Mouse (Mus musculus) midbrain, embryonic 11.5 days (tissue): ENCODE measurements around the gene Camkmt. TPM values are rescaled to one million over a fixed set of nuclear protein-coding genes. Genes with fewer than 3 reads are reported as not detected.
A peak's percentile ranks its signal among the peaks of the same experiment; 100 is the strongest.

Experiments
- ATAC-seq: fragments of 200-750 bp; cut with Nextera tagmentation; 2 replicates; pipeline ENCODE4 v1.8.0; 2017; ENCODE audit warnings: moderate TSS enrichment, moderate library complexity; ENCODE audit not compliant: low FRiP score
- DNase-seq: peaks from one replicate; pipeline ENCODE4 v3.0.0; 2015; ENCODE audit warnings: low spot score; ENCODE audit errors: missing footprints
- H3K27ac ChIP-seq: fragments of 300-500 bp; sonication (generic); 2 replicates; pipeline ENCODE4 v1.5.1; 2014; ENCODE audit warnings: low read depth, low read length
- H3K27me3 ChIP-seq: fragments of 300-500 bp; sonication (generic); 2 replicates; pipeline ENCODE4 v1.6.1; 2014; ENCODE audit warnings: mild to moderate bottlenecking, low read length, moderate library complexity, mixed read lengths; ENCODE audit not compliant: control insufficient read depth, insufficient read depth
- H3K36me3 ChIP-seq: fragments of 300-500 bp; sonication (generic); 2 replicates; pipeline ENCODE4 v1.6.1; 2014; ENCODE audit warnings: mild to moderate bottlenecking, low read length, moderate library complexity, mixed read lengths; ENCODE audit not compliant: control insufficient read depth, insufficient read depth
- H3K4me1 ChIP-seq: fragments of 300-500 bp; sonication (generic); 2 replicates; pipeline ENCODE4 v1.6.1; 2014; ENCODE audit warnings: low read length; ENCODE audit not compliant: control insufficient read depth, insufficient read depth
- H3K4me2 ChIP-seq: fragments of 300-500 bp; sonication (generic); 2 replicates; pipeline ENCODE4 v1.6.1; 2014; ENCODE audit warnings: mild to moderate bottlenecking, moderate library complexity
- H3K4me3 ChIP-seq: fragments of 300-500 bp; sonication (generic); 2 replicates; pipeline ENCODE4 v1.5.1; 2014; ENCODE audit warnings: low read depth, low read length
- H3K9ac ChIP-seq: fragments of 300-500 bp; sonication (generic); 2 replicates; pipeline ENCODE4 v1.6.1; 2014; ENCODE audit warnings: low read length
- H3K9me3 ChIP-seq: fragments of 300-500 bp; sonication (generic); 2 replicates; pipeline ENCODE4 v1.6.1; 2016; ENCODE audit warnings: low read length; ENCODE audit not compliant: control insufficient read depth
- WGBS: fragments of 180-500 bp; shearing (Covaris S2); extraction: QIAGEN DNeasy Blood & Tissue Kit; methylation state at CpG from one replicate; pipeline ENCODE4 v1.1.7; 2014; 5-methylcytosine and 5-hydroxymethylcytosine counted together
- polyA plus RNA-seq: library from polyadenylated mRNA; unstranded; fragments of >200 nt; fragmentation: Nextera tagmentation; extraction: Ambion mirVana; gene quantifications from 2 replicates; pipeline ENCODE4 v1.2.1, GENCODE M21; 2014

Gene Camkmt
- polyA plus RNA-seq, 1 experiment from 2014 or later: 14.9 TPM

GRCm38 (mm10) chr17:85382344-85382743 lies 292.0 kb downstream of the Camkmt start:
- ATAC-seq (no peak), DNase-seq (no peak)
- Histone ChIP-seq H3K4me2 (no peak overlapping the region), H3K9me3 (no peaks in the 10 kb centered on the region), H3K4me3 (no peak overlapping the region), H3K36me3 (no peaks in the 10 kb centered on the region), H3K27ac (no peak overlapping the region), H3K9ac (no peak overlapping the region), H3K27me3 (no peaks in the 10 kb centered on the region), H3K4me1 (no peaks in the 10 kb centered on the region)
- WGBS: 74% methylated on average over 4 of the region's 4 CpGs

DNA sequence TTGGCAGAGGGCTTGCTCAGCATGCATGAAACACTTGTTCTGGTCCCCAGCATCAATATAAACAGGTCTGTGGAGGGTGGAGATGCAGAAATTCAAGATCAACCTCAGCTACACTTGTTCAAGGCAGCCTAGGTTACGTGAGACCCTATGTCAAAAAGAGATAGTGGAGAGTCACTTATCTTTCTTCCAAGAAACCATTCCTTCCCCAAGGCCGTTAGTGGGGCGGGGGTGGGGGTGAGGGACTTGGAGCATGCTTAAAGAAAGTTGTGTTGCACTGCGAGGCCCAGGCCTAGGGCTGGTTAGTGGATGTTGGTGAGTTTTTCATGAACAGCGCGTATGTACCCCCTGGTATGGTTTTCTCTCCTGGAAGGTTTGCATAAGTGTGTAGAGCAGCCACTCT lies 292.6 kb downstream of the Camkmt start:
- Histone ChIP-seq H3K4me2 (no peak overlapping the region), H3K27me3 (no peaks in the 10 kb centered on the region; the same call in 1 of the 2 replicates), H3K4me1 (no peaks in the 10 kb centered on the region), H3K27ac (no peak overlapping the region), H3K36me3 (no peaks in the 10 kb centered on the region), H3K4me3 (no peak overlapping the region), H3K9ac (no peak overlapping the region), H3K9me3 (no peaks in the 10 kb centered on the region)
- ATAC-seq (no peak), DNase-seq (no peak)
- 90% methylated on average over 6 of the region's 6 CpGs for WGBS

GRCm38 (mm10) chr17:85393091-85393890 lies 302.9 kb downstream of the Camkmt start:
- DNase-seq (peak; percentile 92), ATAC-seq (peak; percentile 70)
- no peak overlapping the region; the same call in 1 of the 2 replicates for H3K4me2 ChIP-seq
- H3K27me3 ChIP-seq: peaks cover 5% of the 10 kb centered on the region; the same call in 1 of the 2 replicates
- peaks cover 27% of the 10 kb centered on the region for H3K4me1 ChIP-seq
- WGBS: 23% methylated on average over 16 of the region's 16 CpGs
- no peaks in the 10 kb centered on the region for H3K36me3 ChIP-seq
- H3K27ac ChIP-seq: peak overlapping the region; percentile 10; the same call in 1 of the 2 replicates
- H3K9me3 ChIP-seq: no peaks in the 10 kb centered on the region
- H3K9ac ChIP-seq: no peak overlapping the region
- H3K4me3 ChIP-seq: no peak overlapping the region

DNA sequence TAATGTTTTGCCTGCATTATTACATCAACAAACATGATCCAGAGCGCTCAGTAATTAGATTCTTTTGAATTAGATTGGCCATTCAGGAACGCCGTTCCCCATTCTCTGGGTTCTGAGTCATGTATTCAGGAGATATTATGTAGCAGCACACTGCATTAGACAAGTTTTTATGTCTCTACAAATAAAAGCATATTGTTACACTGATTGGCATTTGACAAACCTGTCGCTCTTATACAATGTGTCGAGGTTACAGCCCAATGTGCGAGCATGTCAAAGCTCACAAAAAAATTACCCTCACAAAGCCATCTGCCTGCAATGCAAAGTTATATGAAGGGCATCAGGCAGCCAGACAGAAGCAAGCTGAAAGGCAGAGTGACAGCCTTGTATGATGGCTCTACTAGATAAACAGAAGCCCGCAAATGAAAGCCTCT lies 303.6 kb downstream of the Camkmt start:
- H3K9me3 ChIP-seq: no peaks in the 10 kb centered on the region
- peak; percentile 71 for ATAC-seq

GRCm38 (mm10) chr17:85395502-85395901 lies 305.1 kb downstream of the Camkmt start:
- DNase-seq: no peak
- 41% methylated on average over 5 of the region's 5 CpGs for WGBS
- H3K9me3 ChIP-seq: no peaks in the 10 kb centered on the region
- peak; percentile 65 for ATAC-seq
- H3K4me1 ChIP-seq: peaks cover 27% of the 10 kb centered on the region
- H3K9ac ChIP-seq: no peak overlapping the region
- H3K4me3 ChIP-seq: no peak overlapping the region
- H3K27me3 ChIP-seq: no peaks in the 10 kb centered on the region; the same call in 1 of the 2 replicates
- H3K4me2 ChIP-seq: no peak overlapping the region
- no peak overlapping the region for H3K27ac ChIP-seq
- no peaks in the 10 kb centered on the region for H3K36me3 ChIP-seq

More for the DNA sequence above, 303.6 kb downstream of the Camkmt start:
- Histone ChIP-seq H3K4me1 (peaks cover 27% of the 10 kb centered on the region), H3K27ac (0 out of 2 replicates have a peak overlapping the region, but pooled peaks have one; percentile 10), H3K36me3 (no peaks in the 10 kb centered on the region), H3K9ac (no peak overlapping the region), H3K4me2 (peak overlapping the region; percentile 2; the same call in 1 of the 2 replicates), H3K4me3 (no peak overlapping the region), H3K27me3 (peaks cover 5% of the 10 kb centered on the region; the same call in 1 of the 2 replicates)
- 26% methylated on average over 7 of the region's 7 CpGs for WGBS
- DNase-seq: peak; percentile 90

- peak; percentile 79 for DNase-seq
- Histone ChIP-seq H3K9me3 (no peaks in the 10 kb centered on the region), H3K9ac (no peak overlapping the region), H3K27me3 (peaks cover 4% of the 10 kb centered on the region; the same call in 1 of the 2 replicates), H3K4me3 (no peak overlapping the region), H3K27ac (no peak overlapping the region), H3K4me1 (peaks cover 3% of the 10 kb centered on the region), H3K36me3 (no peaks in the 10 kb centered on the region), H3K4me2 (no peak overlapping the region)
- WGBS: 82% methylated on average over 4 of the region's 4 CpGs
- ATAC-seq: no peak
These were observed 310.4 kb downstream of the Camkmt start for GRCm38 (mm10) chr17:85400751-85401150.

GRCm38 (mm10) chr17:85405161-85405560 lies 314.8 kb downstream of the Camkmt start:
- Histone ChIP-seq H3K27ac (no peak overlapping the region), H3K9ac (no peak overlapping the region), H3K36me3 (no peaks in the 10 kb centered on the region), H3K9me3 (no peaks in the 10 kb centered on the region), H3K4me3 (no peak overlapping the region), H3K4me1 (no peaks in the 10 kb centered on the region), H3K4me2 (no peak overlapping the region), H3K27me3 (peaks cover 4% of the 10 kb centered on the region; the same call in 1 of the 2 replicates)
- 87% methylated on average over 5 of the region's 5 CpGs for WGBS
- DNase-seq (peak; percentile 54), ATAC-seq (no peak)

- Histone ChIP-seq H3K9ac (no peak overlapping the region), H3K4me3 (no peak overlapping the region), H3K27me3 (peaks cover 3% of the 10 kb centered on the region; the same call in 1 of the 2 replicates), H3K4me2 (no peak overlapping the region), H3K36me3 (no peaks in the 10 kb centered on the region), H3K27ac (no peak overlapping the region), H3K4me1 (no peaks in the 10 kb centered on the region), H3K9me3 (no peaks in the 10 kb centered on the region)
- ATAC-seq (no peak), DNase-seq (peak; percentile 28)
- WGBS: 83% methylated on average over 10 of the region's 10 CpGs
These were observed 315.8 kb downstream of the Camkmt start for GRCm38 (mm10) chr17:85406195-85406594.

DNA sequence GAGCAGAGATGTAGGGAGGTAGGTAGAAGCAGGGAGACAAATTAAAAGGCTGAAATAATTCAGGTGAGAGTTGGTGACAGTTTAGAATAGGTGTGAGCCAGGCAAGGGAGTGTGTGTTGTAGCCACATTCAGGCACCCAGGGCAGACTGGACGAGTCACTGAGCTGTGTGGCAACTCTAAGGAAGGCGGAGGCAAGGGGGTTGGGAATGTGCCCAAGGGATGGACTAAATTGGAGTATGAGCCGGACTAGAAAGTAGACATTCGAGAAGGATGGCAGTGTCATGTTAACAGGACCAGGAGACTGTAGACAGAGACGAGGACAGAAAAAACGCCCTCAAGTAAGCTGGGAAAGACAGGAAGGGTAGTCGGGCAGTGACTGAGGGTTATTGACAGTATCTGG lies 338.5 kb downstream of the Camkmt start:
- H3K9me3 ChIP-seq: no peaks in the 10 kb centered on the region
- ATAC-seq (no peak), DNase-seq (peak; percentile 21)
- H3K4me1 ChIP-seq: peaks cover 2% of the 10 kb centered on the region; the same call in 1 of the 2 replicates
- H3K4me2 ChIP-seq: no peak overlapping the region
- no peak overlapping the region for H3K9ac ChIP-seq
- no peaks in the 10 kb centered on the region for H3K36me3 ChIP-seq
- WGBS: 84% methylated on average over 7 of the region's 7 CpGs
- no peak overlapping the region for H3K4me3 ChIP-seq
- no peak overlapping the region for H3K27ac ChIP-seq
- H3K27me3 ChIP-seq: no peaks in the 10 kb centered on the region
